Mouse (Mus musculus): ENCODE data around the gene Gen1.
A peak's percentile ranks its signal among the peaks of the same experiment; 100 is the strongest.

Gene Gen1

GRCm38 (mm10) chr12:11265382-11266281, at the start of gene Gen1, which contains the start of gene Smc6:
Gene Gen1 (minus strand): TSS chr12:11265801.
Gene Smc6 (plus strand): TSS chr12:11265886.
- peak; percentile 96 for DNase-seq (ENCODE audit: low read depth, low spot score)

DNA sequence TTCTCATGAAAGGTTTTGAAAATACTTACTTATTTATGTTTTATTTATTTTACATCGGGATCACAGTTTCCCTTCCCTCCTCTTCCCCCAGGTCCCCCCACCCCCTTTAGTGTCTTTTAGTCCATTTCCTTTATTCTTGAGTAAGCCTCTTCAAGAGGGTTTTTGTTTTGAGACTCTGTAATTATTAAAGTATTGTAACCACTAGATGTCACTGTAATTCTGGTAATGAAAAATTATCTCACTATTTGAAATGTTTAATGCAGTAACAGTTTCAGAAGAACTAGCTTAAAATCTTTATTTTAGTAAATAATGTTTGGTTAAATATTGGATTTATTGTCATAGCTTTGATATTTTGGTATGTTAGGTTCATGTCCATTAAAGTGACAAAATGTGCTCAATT, 48.2 kb upstream of the Gen1 start:
- DNase-seq (ENCODE audit: low read depth, low spot score), result no peak

DNA sequence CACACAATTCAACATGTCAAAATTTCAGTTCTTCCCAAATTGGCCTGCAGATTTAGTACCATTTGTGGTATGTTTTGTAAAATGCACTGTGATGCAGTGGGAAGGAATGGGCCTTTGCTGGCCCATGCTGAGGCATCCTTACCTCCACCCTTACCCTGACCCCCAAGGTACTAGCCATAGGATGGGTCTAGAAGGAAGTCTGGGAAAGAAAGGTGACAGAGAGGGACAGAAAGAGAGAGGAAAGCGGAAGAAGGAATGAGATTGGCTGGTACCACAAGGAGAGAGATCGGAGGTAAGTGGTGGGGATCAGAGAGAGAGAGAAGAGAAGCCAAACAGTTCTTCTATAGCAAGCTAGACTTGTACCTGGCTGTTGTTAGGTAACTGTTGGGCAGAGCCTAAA, 45.5 kb upstream of the Gen1 start:
- no peak for DNase-seq (ENCODE audit: low read depth, low spot score)

GRCm38 (mm10) chr12:11306753-11307645, 41.4 kb upstream of the Gen1 start:
- DNase-seq (ENCODE audit: low read depth, low spot score), result no peak

GRCm38 (mm10) chr12:11300858-11301257, 35.3 kb upstream of the Gen1 start:
- DNase-seq (ENCODE audit: low read depth, low spot score), result peak; percentile 24

DNA sequence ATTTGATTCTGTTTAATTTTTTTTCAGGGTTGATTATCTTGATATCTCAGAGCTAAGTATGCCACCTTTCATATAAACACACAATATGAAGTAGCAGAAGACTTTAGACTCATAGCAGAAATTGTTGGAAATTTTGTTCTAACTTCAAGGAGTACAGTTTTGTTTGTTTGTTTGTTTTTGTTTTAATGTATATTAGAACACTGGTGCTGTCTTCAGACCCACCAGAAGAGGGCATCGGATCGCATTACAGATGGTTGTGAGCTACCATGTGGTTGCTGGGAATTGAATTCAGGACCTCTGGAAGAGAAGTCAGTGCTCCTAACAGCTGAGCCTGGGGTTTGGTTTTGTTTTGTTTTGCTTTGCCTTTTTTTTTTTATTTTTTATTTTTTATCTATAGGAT, 20.8 kb upstream of the Gen1 start:
- no peak for DNase-seq (ENCODE audit: low read depth, low spot score)

DNA sequence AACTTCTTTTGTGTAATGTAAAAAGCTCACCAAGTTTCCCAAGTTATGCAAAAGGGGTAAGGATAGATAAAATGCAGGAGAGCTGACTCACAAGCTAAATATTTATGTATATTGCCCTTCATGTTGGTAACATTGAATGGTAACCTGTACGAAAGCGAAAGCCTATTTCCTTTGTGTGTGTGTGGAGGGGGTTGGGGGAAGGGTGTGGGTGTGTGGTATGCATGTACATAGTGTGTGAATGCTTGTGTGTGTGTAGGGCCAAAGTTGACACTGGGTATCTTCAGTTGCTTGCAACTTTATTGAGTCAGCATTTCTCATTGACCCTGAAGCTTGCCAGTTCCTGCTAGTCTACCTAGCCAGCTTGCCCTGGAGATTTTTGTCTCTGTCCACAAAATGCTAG, 16.0 kb upstream of the Gen1 start:
- peak; percentile 18 for DNase-seq (ENCODE audit: low read depth, low spot score)

DNA sequence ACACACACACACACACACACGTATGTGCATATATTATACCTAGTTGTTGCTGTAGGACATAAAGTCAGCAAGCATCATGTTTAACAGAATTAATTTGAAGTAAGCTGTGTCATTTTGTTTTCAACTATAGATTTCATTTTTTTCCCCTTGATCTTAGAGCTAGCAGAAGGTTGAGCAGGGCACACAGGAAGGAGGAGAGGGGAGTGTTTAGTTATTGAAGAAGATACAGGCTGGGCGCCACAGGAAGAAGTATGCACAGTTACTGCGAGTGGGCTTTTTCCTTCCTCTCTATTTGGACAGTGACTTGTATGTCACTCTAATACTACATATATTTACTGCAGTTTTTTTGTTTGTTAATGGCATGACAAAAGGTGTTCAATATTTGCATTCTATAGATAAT, 14.3 kb upstream of the Gen1 start:
- peak; percentile 33 for DNase-seq (ENCODE audit: low read depth, low spot score)

DNA sequence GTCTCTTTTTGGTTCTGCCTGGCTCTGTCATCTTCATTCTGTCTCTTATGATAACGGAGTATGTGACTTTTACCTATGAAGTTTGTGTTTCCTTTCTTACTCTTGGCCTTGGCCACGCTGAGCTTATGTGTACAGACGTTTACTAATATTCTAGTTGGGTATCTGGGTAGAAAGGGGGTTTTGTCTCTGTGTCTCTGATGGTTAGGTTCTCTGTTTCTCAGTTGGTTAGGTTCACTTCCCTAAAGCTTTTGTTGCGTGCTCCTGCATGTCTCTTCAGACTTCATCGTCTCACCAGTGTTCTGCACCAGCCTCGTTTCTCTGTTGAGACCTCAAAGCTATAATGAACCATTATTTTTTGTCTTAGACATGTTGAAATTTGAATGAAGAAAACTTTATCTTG, 11.6 kb upstream of the Gen1 start:
- DNase-seq (ENCODE audit: low read depth, low spot score), result no peak

DNA sequence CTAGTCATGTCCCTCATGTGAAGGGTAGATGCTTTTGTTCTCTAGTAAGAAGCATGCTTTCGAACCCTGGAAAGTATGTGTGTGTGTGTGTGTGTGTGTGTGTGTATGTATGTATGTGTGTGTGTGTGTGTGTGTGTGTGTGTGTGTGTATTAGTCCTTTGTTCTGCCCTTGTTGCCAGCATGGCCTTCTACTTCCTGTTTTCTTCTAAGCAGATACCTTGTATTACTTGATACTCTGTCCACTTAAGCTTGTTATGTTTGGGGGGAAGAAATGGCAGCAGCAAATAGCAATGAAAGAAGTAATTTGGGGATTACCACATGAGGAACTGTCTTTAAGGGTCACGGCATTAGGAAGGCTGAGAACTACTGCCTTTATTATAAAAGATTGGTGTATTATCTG, 11.0 kb upstream of the Gen1 start:
- no peak for DNase-seq (ENCODE audit: low read depth, low spot score)

GRCm38 (mm10) chr12:11273185-11273584, 7.6 kb upstream of the Gen1 start:
- no peak for DNase-seq (ENCODE audit: low read depth, low spot score)

- no peak for DNase-seq (ENCODE audit: low read depth, low spot score)
Observed at GRCm38 (mm10) chr12:11272568-11272967, 7.0 kb upstream of the Gen1 start.

DNA sequence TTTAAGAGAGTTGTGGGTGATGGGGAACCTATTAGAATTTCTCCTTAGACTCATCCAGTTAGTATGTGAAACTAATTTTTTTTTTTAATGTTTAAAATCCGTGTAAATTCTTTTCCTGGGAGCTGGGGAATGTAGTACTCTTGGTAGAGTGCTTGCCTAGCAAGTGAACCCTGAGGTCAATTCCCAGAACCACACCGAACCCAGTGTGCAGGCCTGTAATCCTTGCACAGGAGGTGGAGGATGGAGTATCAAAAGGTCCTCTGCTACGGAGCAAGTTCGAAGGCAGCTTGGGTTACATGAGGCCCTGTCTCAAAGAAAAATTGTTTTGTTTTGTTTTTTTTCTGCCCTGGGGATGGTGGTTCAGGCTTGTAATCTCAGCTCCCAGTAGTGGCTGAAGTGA, 1.4 kb upstream of the Gen1 start:
- DNase-seq (ENCODE audit: low read depth, low spot score), result peak; percentile 25

DNA sequence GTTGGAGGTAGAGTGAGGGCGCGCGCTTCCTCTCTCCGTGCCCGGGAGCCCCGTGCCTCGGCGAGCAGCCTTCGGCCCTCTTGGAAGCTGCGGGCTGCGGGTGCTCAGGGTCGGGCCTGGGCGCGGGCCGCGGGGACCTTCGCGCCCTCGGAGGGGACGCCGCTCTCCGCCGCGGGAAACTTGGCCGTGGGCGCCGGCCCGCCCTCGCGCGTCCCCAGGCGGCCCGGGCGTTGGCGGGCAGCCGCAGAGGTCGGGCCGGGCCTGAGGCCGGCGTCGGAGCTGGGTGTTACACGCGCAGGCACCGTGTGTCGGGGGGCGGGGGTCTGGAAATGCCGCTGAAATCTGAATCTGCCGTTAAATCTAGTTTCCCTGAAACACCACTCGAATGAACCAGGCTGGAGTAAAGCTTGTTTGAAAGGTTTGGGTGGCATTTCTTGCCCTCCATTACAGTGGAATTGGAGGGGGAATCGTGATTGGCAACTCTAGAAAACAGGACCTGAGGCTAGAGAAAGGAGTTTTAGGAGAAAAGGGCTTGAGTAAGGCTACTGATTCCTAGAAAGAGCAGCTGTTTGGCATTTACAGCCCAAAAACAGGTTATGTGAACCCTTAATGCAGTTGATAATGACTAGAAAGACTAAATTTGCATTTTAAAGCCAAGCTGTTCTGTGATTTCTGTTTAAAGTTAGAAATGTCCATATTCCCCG, 833 bp upstream of the Gen1 start:
- DNase-seq (ENCODE audit: low read depth, low spot score), result no peak

DNA sequence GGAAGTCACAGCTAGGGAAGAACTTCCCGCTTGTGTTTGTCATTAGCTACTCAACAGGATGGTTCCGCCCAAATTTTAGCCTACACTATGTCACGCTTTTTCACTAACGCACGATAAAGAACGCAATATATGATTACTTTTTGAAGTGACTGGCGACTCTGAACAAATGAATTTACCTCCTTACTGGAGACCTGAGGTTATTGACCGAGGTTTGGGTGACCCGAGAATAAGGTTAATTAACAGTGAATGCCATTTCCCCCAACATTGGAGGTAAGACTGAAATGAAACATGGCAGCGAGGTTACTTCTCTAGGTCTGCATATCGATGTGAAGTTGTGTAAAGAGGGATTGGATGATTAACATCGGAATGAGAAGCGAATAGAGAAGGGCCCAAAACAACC, 706 bp downstream of the Gen1 start:
- DNase-seq (ENCODE audit: low read depth, low spot score), result peak; percentile 9

- no peak for DNase-seq (ENCODE audit: low read depth, low spot score)
Observed at GRCm38 (mm10) chr12:11250322-11250721, 15.3 kb downstream of the Gen1 start.

DNA sequence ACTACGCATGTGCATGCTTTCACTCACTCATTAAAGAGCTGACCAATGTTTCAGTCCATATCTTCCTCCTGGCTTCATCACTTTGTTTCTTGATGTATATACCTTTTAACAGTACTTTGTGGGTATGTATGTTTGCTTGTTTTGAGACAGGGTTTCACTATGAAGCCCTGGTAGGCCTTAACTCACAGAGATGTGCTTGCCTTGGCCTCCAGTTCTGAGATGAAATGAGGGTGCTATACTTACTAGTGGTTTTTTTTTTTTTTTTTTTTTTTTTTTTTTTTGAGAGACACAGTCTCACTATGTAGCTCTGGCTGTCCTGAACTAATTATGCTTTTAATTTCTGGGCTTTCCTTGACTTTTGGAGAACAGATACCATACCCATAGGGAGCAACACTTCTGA, 18.1 kb downstream of the Gen1 start:
- DNase-seq (ENCODE audit: low read depth, low spot score), result no peak

GRCm38 (mm10) chr12:11235996-11236395, 29.6 kb downstream of the Gen1 start:
- no peak for DNase-seq (ENCODE audit: low read depth, low spot score)

GRCm38 (mm10) chr12:11230267-11230666, 35.3 kb downstream of the Gen1 start:
- DNase-seq (ENCODE audit: low read depth, low spot score), result peak; percentile 54

- no peak for DNase-seq (ENCODE audit: low read depth, low spot score)
Observed at GRCm38 (mm10) chr12:11226529-11227268, 38.9 kb downstream of the Gen1 start.

- no peak for DNase-seq (ENCODE audit: low read depth, low spot score)
Observed at GRCm38 (mm10) chr12:11226123-11226522, 39.5 kb downstream of the Gen1 start.

Measured in CD4-positive helper T cell, adult 2 months (primary cell).